Mouse (Mus musculus) kidney, embryonic 15.5 days (tissue): ENCODE results near the gene Iqgap2. TPM values are rescaled to one million over a fixed set of nuclear protein-coding genes. Genes with fewer than 3 reads are reported as not detected.

ENCODE experiments used
- ATAC-seq: fragments of 200-750 bp; cut with Nextera tagmentation; replicated peaks from 2 replicates; pipeline ENCODE4 v1.8.0; 2017; ENCODE audit warnings: moderate TSS enrichment; ENCODE audit not compliant: low FRiP score
- H3K27ac ChIP-seq: fragments of 300-500 bp; sonication (generic); 2 replicates; pipeline ENCODE4 v1.5.1; 2015; ENCODE audit warnings: mild to moderate bottlenecking, inconsistent platforms
- H3K27me3 ChIP-seq: fragments of 300-500 bp; sonication (generic); 2 replicates; pipeline ENCODE4 v1.6.1; 2015; ENCODE audit warnings: inconsistent platforms
- H3K36me3 ChIP-seq: fragments of 300-500 bp; sonication (generic); 2 replicates; pipeline ENCODE4 v1.6.1; 2015; ENCODE audit warnings: inconsistent platforms
- H3K4me1 ChIP-seq: fragments of 300-500 bp; sonication (generic); 2 replicates; pipeline ENCODE4 v1.6.1; 2015; ENCODE audit warnings: inconsistent platforms
- H3K4me2 ChIP-seq: fragments of 300-500 bp; sonication (generic); 2 replicates; pipeline ENCODE4 v1.6.1; 2015; ENCODE audit warnings: moderate library complexity, mild to moderate bottlenecking, inconsistent platforms
- H3K4me3 ChIP-seq: fragments of 300-500 bp; sonication (generic); replicated peaks from 2 replicates; pipeline ENCODE4 v1.5.1; 2015; ENCODE audit warnings: mild to moderate bottlenecking, inconsistent platforms
- H3K9ac ChIP-seq: fragments of 300-500 bp; sonication (generic); 2 replicates; pipeline ENCODE4 v1.6.1; 2015; ENCODE audit warnings: mild to moderate bottlenecking, inconsistent platforms
- H3K9me3 ChIP-seq: fragments of 300-500 bp; sonication (generic); replicated peaks from 2 replicates; pipeline ENCODE4 v1.6.1; 2016; ENCODE audit warnings: inconsistent platforms
- WGBS: fragments of 180-500 bp; shearing (Covaris S2); methylation state at CpG from one replicate; pipeline ENCODE4 v1.1.7; 2015; ENCODE audit warnings: mixed read lengths; 5-methylcytosine and 5-hydroxymethylcytosine counted together
- polyA plus RNA-seq: library from polyadenylated mRNA; unstranded; fragments of >200 nt; fragmentation: Nextera tagmentation; extraction: Ambion mirVana; gene quantifications from 2 replicates; pipeline ENCODE4 v1.2.1, GENCODE M21; 2015

The Iqgap2 gene
- polyA plus RNA-seq, 1 experiment from 2014 or later = 10.1 TPM

DNA sequence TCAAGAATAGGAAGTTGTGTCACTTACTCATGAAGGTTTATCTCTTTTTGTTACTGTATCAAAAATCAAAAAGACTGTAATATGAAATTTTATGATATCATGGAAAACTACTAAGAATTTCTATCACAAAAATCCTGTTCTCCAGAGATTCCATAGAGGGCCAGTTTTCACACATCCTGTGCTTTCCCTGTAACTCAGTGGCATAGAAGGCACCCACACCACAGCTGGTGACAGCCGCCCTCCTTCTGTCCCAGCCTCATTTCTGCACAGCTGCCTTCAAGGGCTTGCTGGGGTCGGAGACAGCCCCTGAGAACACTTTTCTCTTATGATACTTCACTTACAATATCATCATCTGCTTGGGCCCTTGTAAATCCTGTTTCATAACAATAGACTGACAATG lies 131.9 kb downstream of the Iqgap2 start:
- Histone ChIP-seq H3K4me1 (peaks cover 25% of the 10 kb centered on the region), H3K4me3 (no peak overlapping the region), H3K27ac (no peak overlapping the region), H3K36me3 (no peaks in the 10 kb centered on the region), H3K9ac (no peak overlapping the region), H3K9me3 (no peaks in the 10 kb centered on the region), H3K27me3 (no peaks in the 10 kb centered on the region), H3K4me2 (no peak overlapping the region)
- 77% methylated on average over 2 of the region's 2 CpGs for WGBS
- no peak for ATAC-seq

DNA sequence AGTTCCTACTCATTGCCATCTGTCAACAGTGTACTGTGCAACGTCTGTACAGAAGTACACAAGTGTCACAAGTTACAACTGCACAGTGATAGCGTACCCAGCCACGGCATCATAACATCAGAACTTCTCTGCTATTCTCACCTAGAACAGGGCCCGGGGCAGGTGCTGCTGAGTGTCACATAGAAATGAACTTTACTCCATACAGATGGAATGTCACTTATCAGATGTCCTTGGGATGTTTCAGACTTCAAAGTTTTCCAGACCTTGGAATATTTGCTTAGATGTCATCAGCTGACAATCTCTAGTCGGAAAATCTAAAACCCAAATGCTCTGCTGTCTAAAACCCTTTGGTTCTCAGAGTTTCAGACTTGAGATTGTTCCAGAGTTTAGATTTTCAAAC lies 137.4 kb downstream of the Iqgap2 start:
- H3K4me1 ChIP-seq = no peaks in the 10 kb centered on the region
- H3K9ac ChIP-seq = no peak overlapping the region
- no peaks in the 10 kb centered on the region for H3K36me3 ChIP-seq
- no peaks in the 10 kb centered on the region for H3K9me3 ChIP-seq
- ATAC-seq = no peak
- H3K27me3 ChIP-seq = no peaks in the 10 kb centered on the region
- H3K4me2 ChIP-seq = no peak overlapping the region
- H3K27ac ChIP-seq = no peak overlapping the region
- WGBS = 92% methylated on average over 5 of the region's 5 CpGs
- H3K4me3 ChIP-seq = no peak overlapping the region

DNA sequence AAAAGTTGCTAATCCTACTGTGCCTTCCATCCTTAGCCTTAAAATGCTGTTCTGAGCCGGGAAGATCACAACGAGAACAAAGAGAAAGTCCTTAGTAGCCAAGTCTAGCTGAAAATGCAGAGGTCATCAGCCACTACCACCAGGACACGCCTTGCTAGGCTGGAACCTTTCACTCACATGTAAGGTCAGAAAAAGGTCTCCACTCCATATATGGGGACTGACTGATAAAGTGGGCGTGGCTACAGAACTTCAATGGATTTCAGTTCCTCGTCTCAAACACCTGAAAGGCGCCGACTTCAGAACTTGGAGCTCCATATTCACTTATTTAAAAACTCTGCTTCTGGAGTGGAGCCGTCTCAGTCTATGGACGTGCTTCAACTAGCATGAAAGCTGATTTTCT lies 139.3 kb downstream of the Iqgap2 start:
- Histone ChIP-seq H3K27me3 (no peaks in the 10 kb centered on the region), H3K27ac (no peak overlapping the region), H3K36me3 (no peaks in the 10 kb centered on the region), H3K4me3 (no peak overlapping the region), H3K4me2 (no peak overlapping the region), H3K9me3 (no peaks in the 10 kb centered on the region), H3K4me1 (no peaks in the 10 kb centered on the region), H3K9ac (no peak overlapping the region)
- no peak for ATAC-seq
- 79% methylated on average over 9 of the region's 9 CpGs for WGBS

DNA sequence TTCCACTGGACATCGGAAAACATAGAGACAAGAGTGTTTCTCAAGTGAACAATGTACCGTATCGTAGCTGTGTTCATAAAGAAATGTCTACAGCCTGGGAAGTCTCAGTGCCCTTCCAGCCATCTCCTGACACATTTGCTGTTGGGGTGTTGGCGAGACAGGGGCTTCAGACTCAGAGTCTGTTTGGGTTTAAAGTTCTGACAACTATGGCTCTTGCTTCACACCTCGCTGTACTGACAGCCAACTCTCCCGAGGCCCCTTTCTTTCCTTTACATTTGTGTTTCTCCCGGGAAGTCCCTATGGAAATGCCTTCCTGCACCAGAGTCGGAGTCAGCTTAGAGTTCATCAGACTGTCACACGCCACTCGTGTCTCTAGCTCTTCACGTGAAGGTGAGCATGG lies 144.2 kb downstream of the Iqgap2 start:
- Histone ChIP-seq H3K27ac (no peak overlapping the region), H3K4me3 (no peak overlapping the region)
- WGBS = 75% methylated on average over 11 of the region's 11 CpGs

DNA sequence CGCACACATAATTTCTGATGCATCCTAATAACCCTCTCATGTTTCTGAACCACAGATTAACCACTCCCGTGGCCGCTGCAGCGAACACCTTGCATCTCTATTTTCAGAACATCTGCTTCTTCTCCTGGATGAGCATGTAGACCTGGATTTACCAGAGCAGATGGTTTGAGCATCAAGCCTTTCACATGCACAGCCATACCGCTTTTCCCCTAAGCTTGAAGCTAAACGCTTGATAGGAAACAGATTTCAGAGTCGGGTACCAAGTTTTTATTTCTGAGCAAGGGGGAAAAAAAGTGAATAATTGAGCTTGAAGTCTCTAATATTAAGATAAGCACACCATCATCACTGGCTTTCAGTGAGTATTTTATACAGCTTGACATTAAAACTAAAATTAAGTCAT lies 144.6 kb downstream of the Iqgap2 start:
- H3K9ac ChIP-seq = no peak overlapping the region
- H3K4me1 ChIP-seq = peaks cover 7% of the 10 kb centered on the region
- H3K9me3 ChIP-seq = no peaks in the 10 kb centered on the region
- no peak overlapping the region for H3K27ac ChIP-seq
- ATAC-seq = no peak
- no peak overlapping the region for H3K4me2 ChIP-seq
- WGBS = 82% methylated on average over 7 of the region's 7 CpGs
- H3K36me3 ChIP-seq = no peaks in the 10 kb centered on the region
- H3K27me3 ChIP-seq = no peaks in the 10 kb centered on the region
- H3K4me3 ChIP-seq = no peak overlapping the region

More for the DNA sequence above, 144.2 kb downstream of the Iqgap2 start:
- H3K27me3 ChIP-seq = no peaks in the 10 kb centered on the region
- H3K9me3 ChIP-seq = no peaks in the 10 kb centered on the region
- H3K9ac ChIP-seq = no peak overlapping the region
- no peaks in the 10 kb centered on the region for H3K36me3 ChIP-seq
- no peak for ATAC-seq
- no peak overlapping the region for H3K4me2 ChIP-seq
- H3K4me1 ChIP-seq = peaks cover 7% of the 10 kb centered on the region

DNA sequence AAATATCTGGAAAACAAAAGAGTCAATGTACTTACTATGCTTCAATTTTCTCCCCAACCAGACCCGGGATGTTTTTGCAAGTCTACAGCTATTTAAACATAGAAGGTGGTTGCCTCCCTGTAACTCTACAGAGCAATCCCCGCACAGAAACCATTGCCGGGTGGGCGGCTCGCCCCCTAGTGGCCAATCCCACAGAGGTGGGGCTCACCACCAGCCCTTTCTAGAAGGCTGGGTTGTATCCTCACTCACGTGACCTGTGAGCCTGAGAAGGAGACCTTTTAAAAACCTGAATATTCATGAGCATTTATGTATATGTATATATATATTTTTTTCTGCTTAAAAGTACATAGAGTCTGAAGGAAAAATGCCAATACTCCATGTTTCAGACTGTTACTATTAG lies 145.2 kb downstream of the Iqgap2 start:
- Histone ChIP-seq H3K4me1 (peaks cover 7% of the 10 kb centered on the region), H3K9ac (no peak overlapping the region), H3K4me2 (no peak overlapping the region), H3K27ac (no peak overlapping the region), H3K4me3 (no peak overlapping the region), H3K27me3 (no peaks in the 10 kb centered on the region), H3K36me3 (no peaks in the 10 kb centered on the region), H3K9me3 (no peaks in the 10 kb centered on the region)
- ATAC-seq = 0 out of 2 replicates have a peak, but pooled peaks have one; percentile 36
- WGBS = 12% methylated on average over 6 of the region's 6 CpGs

DNA sequence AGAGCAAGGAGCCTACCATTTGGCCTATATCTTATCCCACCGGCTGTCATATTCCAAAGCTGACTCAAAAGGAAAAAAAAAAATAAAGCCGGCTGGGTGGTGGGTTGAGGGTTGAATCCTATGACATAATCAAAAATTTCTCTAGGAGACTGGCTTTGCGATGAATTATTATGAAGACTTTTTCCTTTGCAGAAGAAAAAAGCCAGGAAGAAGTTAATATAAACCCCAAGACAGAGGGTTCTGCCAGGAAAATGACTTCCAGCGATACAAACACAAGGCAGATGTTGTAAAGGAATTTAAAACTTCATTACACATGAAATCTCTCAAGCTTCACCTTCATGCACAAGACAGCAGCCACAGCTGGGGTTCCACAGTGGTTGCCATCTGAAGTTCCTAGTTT lies 146.3 kb downstream of the Iqgap2 start:
- Histone ChIP-seq H3K9ac (no peak overlapping the region), H3K4me3 (no peak overlapping the region), H3K9me3 (no peaks in the 10 kb centered on the region), H3K27ac (no peak overlapping the region), H3K4me2 (no peak overlapping the region), H3K36me3 (no peaks in the 10 kb centered on the region), H3K27me3 (no peaks in the 10 kb centered on the region), H3K4me1 (peaks cover 7% of the 10 kb centered on the region)
- no peak for ATAC-seq
- 67% methylated on average over 4 of the region's 4 CpGs for WGBS

DNA sequence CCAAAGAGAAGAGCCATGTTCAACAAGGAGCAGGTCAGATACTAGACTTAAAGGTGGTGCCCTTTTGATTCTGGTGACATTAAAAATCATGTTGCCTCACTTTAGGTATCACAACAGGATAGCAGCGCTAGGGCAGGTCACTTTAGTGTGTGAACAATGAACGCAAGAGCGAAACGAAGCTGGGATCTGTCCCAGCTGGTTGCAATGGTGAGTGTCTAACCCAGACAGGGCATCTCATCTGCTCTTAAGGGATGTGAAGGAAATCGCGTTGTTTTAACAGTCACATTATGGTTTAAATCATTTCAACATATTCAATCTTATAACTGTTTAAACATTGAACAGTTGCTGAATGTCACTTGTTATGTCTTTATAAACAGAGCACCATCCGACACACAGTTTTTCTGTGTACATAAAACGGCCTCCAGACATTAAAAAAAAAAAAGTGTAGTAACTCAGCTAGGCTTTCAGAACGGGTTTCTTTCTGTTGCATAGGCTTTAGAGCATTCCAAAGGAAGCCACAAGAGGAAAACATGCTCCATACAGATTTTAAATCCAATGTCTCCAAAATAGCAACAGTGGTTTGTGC lies 148.7 kb downstream of the Iqgap2 start:
- Histone ChIP-seq H3K4me2 (no peak overlapping the region), H3K9ac (no peak overlapping the region), H3K9me3 (no peaks in the 10 kb centered on the region), H3K27me3 (no peaks in the 10 kb centered on the region), H3K4me1 (peaks cover 7% of the 10 kb centered on the region), H3K27ac (peak overlapping the region; percentile 64; the same call in 1 of the 2 replicates), H3K4me3 (no peak overlapping the region), H3K36me3 (no peaks in the 10 kb centered on the region)
- 55% methylated on average over 9 of the region's 9 CpGs for WGBS
- no peak for ATAC-seq

DNA sequence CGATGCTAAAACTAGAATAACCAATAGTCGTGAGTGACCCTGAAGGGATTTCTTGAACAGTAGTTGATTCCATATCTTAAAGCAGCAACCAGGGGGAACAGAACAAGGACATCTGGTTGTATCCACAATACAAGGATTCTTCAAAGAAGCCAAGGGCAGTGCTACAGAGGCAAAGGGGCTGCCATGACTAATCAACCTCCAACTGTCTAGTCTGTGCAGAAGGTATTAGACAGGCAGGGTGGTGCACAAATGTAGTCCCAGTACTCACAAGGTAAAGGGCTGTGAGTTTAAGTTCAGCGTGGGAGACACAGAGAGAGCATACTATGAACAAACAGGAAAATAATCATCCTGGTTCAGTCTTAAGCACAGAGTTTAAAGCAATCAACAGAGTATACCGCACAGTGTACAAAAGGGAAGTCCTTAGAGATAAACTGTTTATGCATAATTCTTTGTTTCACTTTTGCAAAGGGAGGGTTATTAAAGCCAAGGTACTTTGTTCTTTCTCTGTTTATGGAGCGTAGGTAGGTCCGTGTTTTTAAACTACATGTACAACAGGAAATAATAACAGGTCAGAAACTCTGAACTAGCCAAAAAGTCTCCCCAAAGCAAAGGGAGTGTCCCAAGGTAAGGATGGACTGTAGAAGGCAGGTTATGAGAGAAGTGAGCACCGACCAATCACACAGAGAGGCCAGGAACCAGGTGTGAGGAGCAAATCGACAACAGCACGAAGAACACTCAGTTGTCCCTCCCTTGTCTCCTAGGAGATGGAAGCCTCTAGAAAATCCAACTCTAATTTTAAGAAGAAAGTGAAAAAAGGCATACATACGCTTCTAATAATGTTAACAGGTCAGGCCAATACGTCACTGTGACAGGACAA lies 149.7 kb downstream of the Iqgap2 start:
- 79% methylated on average over 11 of the region's 11 CpGs for WGBS
- H3K27ac ChIP-seq = no peak overlapping the region
- ATAC-seq = no peak

DNA sequence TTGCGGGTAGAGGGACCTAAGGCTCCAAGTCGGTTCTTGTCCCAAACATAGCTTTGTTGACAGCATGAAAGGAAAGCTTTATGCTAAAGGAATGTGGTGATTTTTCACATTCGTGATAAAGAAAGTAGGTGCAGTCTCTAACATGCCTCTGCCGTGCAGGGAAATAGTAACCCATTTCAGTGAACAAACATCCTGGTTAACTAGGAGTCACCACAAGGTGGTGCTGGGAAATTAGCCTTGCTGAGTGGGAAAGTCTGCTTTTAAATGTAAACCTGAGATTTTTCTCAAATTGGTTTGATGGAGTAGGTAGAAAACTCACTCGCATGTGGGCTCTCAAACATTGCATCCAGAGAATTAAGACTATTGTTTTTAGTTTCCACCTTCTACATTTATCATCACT lies 152.1 kb downstream of the Iqgap2 start:
- 71% methylated on average over 5 of the region's 5 CpGs for WGBS
- Histone ChIP-seq H3K4me3 (no peak overlapping the region), H3K4me1 (peaks cover 7% of the 10 kb centered on the region), H3K9me3 (no peaks in the 10 kb centered on the region), H3K36me3 (no peaks in the 10 kb centered on the region), H3K9ac (no peak overlapping the region), H3K27ac (no peak overlapping the region), H3K4me2 (no peak overlapping the region), H3K27me3 (no peaks in the 10 kb centered on the region)
- ATAC-seq = no peak

More for the DNA sequence above, 149.7 kb downstream of the Iqgap2 start:
- Histone ChIP-seq H3K9ac (no peak overlapping the region), H3K4me2 (no peak overlapping the region), H3K4me3 (no peak overlapping the region), H3K9me3 (no peaks in the 10 kb centered on the region), H3K27me3 (no peaks in the 10 kb centered on the region), H3K4me1 (peaks cover 7% of the 10 kb centered on the region), H3K36me3 (no peaks in the 10 kb centered on the region)

DNA sequence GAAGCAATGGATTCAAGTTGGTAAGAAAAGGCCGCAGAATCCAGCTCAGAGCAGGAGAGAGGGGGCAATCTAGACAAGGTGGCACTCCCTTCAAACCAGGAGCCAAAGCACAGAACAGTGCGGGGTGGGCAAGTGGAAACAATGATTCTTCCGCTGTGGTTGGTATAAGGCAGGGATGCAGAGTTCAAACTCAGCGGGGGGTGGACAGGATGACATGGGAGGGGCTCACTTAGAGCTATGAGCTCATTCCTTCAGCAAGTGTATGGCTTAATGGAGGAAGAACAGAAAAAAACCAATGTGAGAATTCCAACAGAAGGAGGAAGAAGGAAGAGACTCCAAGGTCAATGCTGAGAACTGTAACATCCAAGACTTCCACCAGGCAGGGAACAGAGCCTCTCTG lies 161.2 kb downstream of the Iqgap2 start:
- Histone ChIP-seq H3K9me3 (no peaks in the 10 kb centered on the region), H3K4me3 (no peak overlapping the region), H3K36me3 (no peaks in the 10 kb centered on the region), H3K9ac (no peak overlapping the region), H3K27ac (no peak overlapping the region), H3K4me2 (no peak overlapping the region), H3K4me1 (no peaks in the 10 kb centered on the region), H3K27me3 (no peaks in the 10 kb centered on the region)
- WGBS = 95% methylated on average over 4 of the region's 4 CpGs
- ATAC-seq = no peak

DNA sequence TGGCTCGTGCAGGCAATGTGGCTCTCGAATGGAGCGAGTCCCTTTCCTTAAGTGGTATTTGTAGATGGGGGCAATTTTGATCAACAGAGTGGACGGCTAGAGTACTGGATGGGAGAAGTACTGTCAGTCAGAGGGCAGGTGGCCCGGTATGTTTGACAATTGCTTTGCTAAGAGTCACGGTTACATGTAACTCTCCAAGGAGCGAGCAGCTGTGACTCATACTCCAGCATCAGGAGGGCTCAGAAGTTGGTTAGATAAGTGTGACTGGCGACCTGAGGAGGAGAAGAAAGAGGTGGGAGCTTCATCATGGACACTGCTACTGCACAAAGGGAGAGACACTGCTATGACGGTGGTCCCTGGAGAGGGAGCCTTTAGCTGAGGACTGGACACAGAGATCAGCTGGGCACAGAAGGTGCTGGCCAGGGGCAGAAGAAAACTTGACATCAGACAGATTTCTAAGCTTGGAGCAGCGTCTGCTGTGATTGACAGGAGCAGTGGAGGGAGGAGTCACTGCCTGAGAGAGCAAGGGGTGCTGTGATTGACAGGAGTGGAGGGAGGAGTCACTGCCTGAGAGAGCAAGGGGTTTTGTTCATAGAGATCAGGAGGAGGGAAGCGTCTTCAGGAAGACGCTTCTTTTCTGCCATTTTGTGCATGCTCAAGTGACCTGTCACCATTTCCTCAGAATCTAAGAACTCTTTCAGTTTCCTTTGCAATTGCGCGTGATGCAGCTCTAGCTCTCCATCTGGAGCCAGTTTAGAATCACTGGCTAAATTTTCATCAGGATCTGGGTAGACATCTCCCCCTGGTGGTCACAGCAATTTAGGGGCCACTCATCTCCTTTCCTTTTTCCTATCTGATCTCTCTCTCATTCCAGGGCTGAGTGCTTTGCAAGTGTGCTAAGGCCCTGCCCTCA lies 172.1 kb downstream of the Iqgap2 start:
- H3K4me3 ChIP-seq = peak overlapping the region; percentile 35
- H3K27me3 ChIP-seq = no peaks in the 10 kb centered on the region
- 58% methylated on average over 14 of the region's 14 CpGs for WGBS

More for the DNA sequence above, 172.1 kb downstream of the Iqgap2 start:
- peak overlapping the region; percentile 58 for H3K4me2 ChIP-seq
- no peaks in the 10 kb centered on the region for H3K36me3 ChIP-seq
- no peak overlapping the region for H3K27ac ChIP-seq
- peak; percentile 71 for ATAC-seq
- no peaks in the 10 kb centered on the region for H3K9me3 ChIP-seq
- 0 out of 2 replicates have a peak, but pooled peaks cover 3% of the 10 kb centered on the region for H3K4me1 ChIP-seq
- no peak overlapping the region for H3K9ac ChIP-seq
